Mouse (Mus musculus) embryonic facial prominence, embryonic 14.5 days (tissue): Measurements from ENCODE around the gene Lima1. TPM values are rescaled to one million over a fixed set of nuclear protein-coding genes. Genes with fewer than 3 reads are reported as not detected.

Experiments used
- ATAC-seq: fragments of 200-750 bp; cut with Nextera tagmentation; 2 replicates; pipeline ENCODE4 v1.8.0; 2017; ENCODE audit warnings: low read depth, moderate number of reproducible peaks, moderate TSS enrichment
- DNase-seq: peaks from one replicate; pipeline ENCODE4 v3.0.0-alpha.2; 2015; ENCODE audit warnings: low spot score
- H3K27ac ChIP-seq: fragments of 300-500 bp; sonication (generic); replicated peaks from 2 replicates; pipeline ENCODE4 v1.5.1; 2014; ENCODE audit warnings: low read depth, mild to moderate bottlenecking, low read length, moderate library complexity
- H3K27me3 ChIP-seq: fragments of 300-500 bp; sonication (generic); replicated peaks from 2 replicates; pipeline ENCODE4 v1.6.1; 2014; ENCODE audit warnings: low read length; ENCODE audit not compliant: control insufficient read depth, insufficient read depth
- H3K36me3 ChIP-seq: fragments of 300-500 bp; sonication (generic); 2 replicates; pipeline ENCODE4 v1.6.1; 2014; ENCODE audit warnings: low read length, mixed read lengths; ENCODE audit not compliant: control insufficient read depth, insufficient read depth
- H3K4me1 ChIP-seq: fragments of 300-500 bp; sonication (generic); 2 replicates; pipeline ENCODE4 v1.6.1; 2014; ENCODE audit warnings: antibody characterized with exemption, low read length; ENCODE audit not compliant: control insufficient read depth, insufficient read depth
- H3K4me2 ChIP-seq: fragments of 300-500 bp; sonication (generic); 2 replicates; pipeline ENCODE4 v1.6.1; 2014; ENCODE audit warnings: low read depth, mild to moderate bottlenecking, low read length, moderate library complexity, mixed read lengths
- H3K4me3 ChIP-seq: fragments of 300-500 bp; sonication (generic); 2 replicates; pipeline ENCODE4 v1.5.1; 2014; ENCODE audit warnings: low read depth, mild to moderate bottlenecking, low read length
- H3K9ac ChIP-seq: fragments of 300-500 bp; sonication (generic); 2 replicates; pipeline ENCODE4 v1.6.1; 2014; ENCODE audit warnings: low read depth, mild to moderate bottlenecking, low read length, moderate library complexity, mixed read lengths
- H3K9me3 ChIP-seq: fragments of 300-500 bp; sonication (generic); 2 replicates; pipeline ENCODE4 v1.6.1; 2016; ENCODE audit warnings: low read length; ENCODE audit not compliant: control insufficient read depth
- WGBS: fragments of 180-500 bp; shearing (Covaris S2); extraction: QIAGEN DNeasy Blood & Tissue Kit; methylation state at CpG from one replicate; pipeline ENCODE4 v1.1.7; 2014; 5-methylcytosine and 5-hydroxymethylcytosine counted together
- polyA plus RNA-seq: library from polyadenylated mRNA; unstranded; fragments of >200 nt; fragmentation: Nextera tagmentation; extraction: Ambion mirVana; gene quantifications from 2 replicates; pipeline ENCODE4 v1.2.1, GENCODE M21; 2014

The Lima1 gene
- polyA plus RNA-seq, 1 experiment from 2014 or later: 66.6 TPM

DNA sequence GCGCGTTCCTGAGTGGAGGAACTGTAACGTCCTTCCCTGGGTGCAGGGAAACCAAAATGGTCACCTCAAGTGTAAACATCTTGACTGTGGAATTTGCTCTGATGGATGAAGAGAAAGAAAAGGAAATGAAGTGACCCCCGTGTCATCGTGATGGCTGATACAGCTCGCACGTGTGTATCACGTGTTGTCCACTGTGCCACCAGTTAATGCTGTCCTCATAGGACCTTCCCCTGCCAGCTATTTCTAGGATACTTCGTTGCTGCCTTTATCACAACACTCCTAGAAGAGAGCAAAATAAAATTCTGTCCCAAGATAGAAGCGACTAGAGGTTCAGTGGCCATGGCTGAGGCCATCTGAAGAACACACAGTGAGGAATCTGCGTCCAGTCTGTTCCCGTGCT is 8.8 kb upstream of the Lima1 start:
- H3K27ac ChIP-seq: no peak overlapping the region
- no peaks in the 10 kb centered on the region for H3K36me3 ChIP-seq
- H3K4me3 ChIP-seq: no peak overlapping the region
- ATAC-seq (no peak), DNase-seq (no peak)
- no peak overlapping the region for H3K9ac ChIP-seq
- H3K9me3 ChIP-seq: no peaks in the 10 kb centered on the region
- no peaks in the 10 kb centered on the region for H3K4me1 ChIP-seq
- no peaks in the 10 kb centered on the region for H3K27me3 ChIP-seq
- 86% methylated on average over 12 of the region's 12 CpGs for whole genome bisulfite sequencing
- H3K4me2 ChIP-seq: no peak overlapping the region

DNA sequence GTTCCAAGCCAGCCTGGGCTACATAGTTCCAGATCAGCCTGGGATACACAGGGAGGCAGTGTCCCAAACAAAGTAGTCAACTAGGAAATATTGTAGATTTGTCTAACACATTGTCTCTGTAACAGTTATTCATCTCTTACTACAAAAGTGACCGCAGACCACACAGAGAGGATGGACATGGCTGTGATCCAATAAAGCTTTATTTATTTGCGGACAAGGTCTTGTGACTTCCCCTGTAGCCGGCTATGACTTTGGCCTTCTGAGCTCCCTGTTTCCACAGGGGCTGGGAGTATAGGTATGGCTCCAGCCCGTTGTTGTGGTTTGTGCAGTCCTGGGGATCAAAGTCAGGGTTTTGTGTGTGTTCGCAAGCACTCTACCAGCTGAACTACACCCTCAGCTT is 3.3 kb upstream of the Lima1 start:
- H3K36me3 ChIP-seq: no peaks in the 10 kb centered on the region
- H3K9me3 ChIP-seq: no peaks in the 10 kb centered on the region
- no peaks in the 10 kb centered on the region for H3K27me3 ChIP-seq
- no peak overlapping the region for H3K27ac ChIP-seq
- WGBS: 84% methylated on average over 5 of the region's 5 CpGs
- ATAC-seq (no peak), DNase-seq (no peak)
- H3K4me1 ChIP-seq: peaks cover 6% of the 10 kb centered on the region; the same call in 1 of the 2 replicates
- no peak overlapping the region for H3K4me2 ChIP-seq
- H3K4me3 ChIP-seq: no peak overlapping the region
- H3K9ac ChIP-seq: no peak overlapping the region

DNA sequence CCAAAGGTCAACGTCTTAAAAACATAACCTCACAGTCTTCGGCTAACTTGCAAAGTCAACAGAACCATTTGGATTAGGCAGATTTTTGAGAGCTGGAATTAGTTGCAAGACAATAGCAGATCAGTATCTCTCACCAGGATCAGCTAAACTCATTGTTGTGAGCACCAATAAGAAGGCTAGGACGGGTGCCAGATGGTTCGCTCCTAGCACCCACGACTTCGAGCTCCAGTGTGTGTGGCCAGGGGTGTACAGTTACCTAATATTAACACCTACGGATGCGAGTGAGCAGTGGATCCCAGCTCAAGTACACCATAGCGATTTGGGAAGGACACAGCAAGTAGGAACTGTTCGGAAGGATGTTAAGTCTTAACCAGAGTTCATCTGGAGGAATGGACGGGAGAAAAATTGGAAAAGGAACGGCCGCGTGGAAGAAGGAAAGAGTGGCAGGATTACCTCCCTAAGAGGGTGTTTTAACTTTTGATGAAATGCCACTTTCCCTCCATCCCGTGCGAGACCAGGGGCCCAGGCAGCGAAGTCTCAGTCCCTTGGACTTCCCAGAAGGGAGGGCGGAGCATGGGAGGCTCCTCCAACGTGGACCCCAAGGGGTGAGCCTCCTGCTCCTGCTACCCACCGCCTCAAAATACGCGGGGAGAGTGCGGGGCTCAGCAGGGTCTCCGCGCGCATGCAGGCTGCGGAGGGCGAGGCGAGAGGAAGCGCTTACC is 483 bp downstream of the Lima1 start:
- DNase-seq (peak; percentile 57), ATAC-seq (peak; percentile 59)
- Histone ChIP-seq H3K27ac (no peak overlapping the region), H3K4me1 (peaks cover 6% of the 10 kb centered on the region; the same call in 1 of the 2 replicates), H3K27me3 (no peaks in the 10 kb centered on the region), H3K4me2 (peak overlapping the region; percentile 99), H3K9ac (peak overlapping the region; percentile 69), H3K36me3 (no peaks in the 10 kb centered on the region), H3K4me3 (peak overlapping the region; percentile 79), H3K9me3 (no peaks in the 10 kb centered on the region)
- 5% methylated on average over 24 of the region's 30 CpGs for WGBS

DNA sequence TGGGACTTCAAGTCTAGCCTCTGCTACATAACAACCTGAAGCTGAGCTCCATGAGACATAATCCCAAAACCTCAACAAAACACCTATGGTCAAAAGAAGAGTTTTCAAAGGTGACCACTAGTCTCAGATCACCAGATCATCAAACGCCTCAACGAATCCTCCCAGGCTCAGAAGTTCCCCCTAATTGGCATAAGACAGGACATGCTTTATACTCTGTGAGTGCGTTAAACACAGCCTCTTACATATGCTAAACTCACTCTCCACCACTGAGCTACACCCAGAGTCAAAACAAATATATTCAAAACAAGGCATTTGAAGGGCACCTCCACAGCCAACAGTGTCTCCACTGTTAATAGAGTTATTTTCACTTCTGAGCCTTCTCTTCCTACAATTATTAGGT is 2.7 kb downstream of the Lima1 start:
- H3K36me3 ChIP-seq: no peaks in the 10 kb centered on the region
- no peaks in the 10 kb centered on the region for H3K9me3 ChIP-seq
- no peak overlapping the region for H3K27ac ChIP-seq
- WGBS: 81% methylated on average over 3 of the region's 3 CpGs
- H3K9ac ChIP-seq: no peak overlapping the region
- DNase-seq: no peak
- no peak overlapping the region for H3K4me3 ChIP-seq
- ATAC-seq: no peak
- H3K27me3 ChIP-seq: no peaks in the 10 kb centered on the region
- peaks cover 6% of the 10 kb centered on the region; the same call in 1 of the 2 replicates for H3K4me1 ChIP-seq
- no peak overlapping the region for H3K4me2 ChIP-seq

DNA sequence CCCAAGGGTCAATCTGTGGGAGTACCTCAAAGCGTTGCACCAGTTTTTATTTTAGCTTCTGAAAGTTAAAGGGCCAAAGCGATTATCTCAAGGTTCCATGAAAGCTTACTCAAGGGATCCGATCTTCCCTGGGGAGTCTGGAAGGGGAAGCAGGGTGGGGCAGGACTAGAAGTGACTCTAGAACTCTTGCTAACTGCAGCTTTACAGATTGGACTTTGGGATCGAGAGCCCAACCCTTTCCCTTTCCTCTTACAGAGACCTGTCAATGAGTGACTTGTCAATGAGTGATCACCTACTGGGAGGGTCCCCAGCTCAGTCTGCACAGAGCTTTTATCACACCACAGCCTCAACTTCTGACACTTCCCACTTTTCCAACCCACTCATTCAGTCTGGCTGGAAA is 7.6 kb downstream of the Lima1 start:
- DNase-seq (no peak), ATAC-seq (no peak)
- Histone ChIP-seq H3K4me2 (no peak overlapping the region), H3K9me3 (no peaks in the 10 kb centered on the region), H3K27me3 (no peaks in the 10 kb centered on the region), H3K4me1 (no peaks in the 10 kb centered on the region), H3K9ac (no peak overlapping the region), H3K36me3 (no peaks in the 10 kb centered on the region), H3K4me3 (no peak overlapping the region), H3K27ac (no peak overlapping the region)
- WGBS: 74% methylated on average over 4 of the region's 4 CpGs

DNA sequence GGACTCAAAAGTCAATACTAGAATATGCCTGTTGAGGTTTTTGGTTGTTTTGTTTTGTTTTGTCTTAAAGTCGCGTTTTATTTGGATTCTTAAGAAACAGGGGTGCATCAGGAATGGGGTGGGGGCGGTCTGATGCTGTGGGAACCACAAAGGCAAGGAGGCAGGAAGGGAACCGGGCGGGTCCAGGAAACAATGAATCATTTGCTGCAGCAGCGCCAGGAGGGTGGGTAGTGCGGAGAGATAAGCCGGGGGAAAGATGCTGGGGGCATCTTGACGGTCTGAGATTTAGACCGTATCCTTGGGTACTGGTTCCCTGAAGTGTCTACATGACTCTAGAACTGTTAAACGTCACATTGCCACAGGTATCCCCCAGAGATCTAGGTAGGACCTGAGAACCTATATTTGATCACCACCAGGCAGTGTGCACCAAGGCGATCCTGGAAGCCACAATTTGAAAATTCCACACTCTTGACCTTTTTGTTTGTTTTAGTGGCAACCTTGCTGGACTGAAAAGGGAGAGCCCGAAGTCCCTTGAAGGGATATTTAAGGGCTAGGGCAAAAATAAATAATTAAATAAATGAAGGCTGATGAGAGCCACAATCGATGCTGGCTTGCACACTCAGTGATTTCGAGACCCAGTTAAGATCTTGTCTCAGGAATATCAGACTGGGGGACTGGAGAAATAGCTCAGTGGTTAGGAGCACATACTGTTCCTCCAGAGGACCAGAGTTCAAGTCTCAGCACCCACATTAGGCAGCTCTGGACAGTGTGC is 8.6 kb downstream of the Lima1 start:
- no peaks in the 10 kb centered on the region for H3K36me3 ChIP-seq
- no peak overlapping the region for H3K4me2 ChIP-seq
- H3K4me1 ChIP-seq: no peaks in the 10 kb centered on the region
- H3K4me3 ChIP-seq: no peak overlapping the region
- DNase-seq (no peak), ATAC-seq (no peak)
- 67% methylated on average over 15 of the region's 15 CpGs for WGBS
- no peaks in the 10 kb centered on the region for H3K9me3 ChIP-seq
- no peak overlapping the region; the same call in 1 of the 2 replicates for H3K27ac ChIP-seq
- no peak overlapping the region for H3K9ac ChIP-seq
- no peaks in the 10 kb centered on the region for H3K27me3 ChIP-seq

DNA sequence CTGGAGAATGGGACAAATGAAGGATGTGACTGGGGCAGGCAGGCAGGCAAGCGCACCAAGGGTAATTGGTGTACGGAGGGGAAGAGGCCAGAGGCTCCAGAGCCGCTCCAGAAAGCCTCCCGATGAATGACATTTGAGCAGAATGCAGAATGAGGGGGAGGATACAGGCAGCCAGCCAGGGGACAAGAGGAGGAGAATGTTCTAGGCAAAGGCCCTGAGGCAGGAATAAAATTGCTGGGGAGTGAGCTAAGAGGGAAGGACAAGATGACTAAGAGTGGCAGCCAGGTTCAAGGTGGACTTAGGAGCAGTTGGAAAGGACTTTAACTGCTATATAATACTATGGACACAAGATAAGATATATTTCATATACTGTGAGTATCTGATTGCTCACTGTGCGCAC is 9.3 kb downstream of the Lima1 start:
- Histone ChIP-seq H3K36me3 (no peaks in the 10 kb centered on the region), H3K9ac (no peak overlapping the region), H3K4me1 (no peaks in the 10 kb centered on the region), H3K4me3 (no peak overlapping the region), H3K9me3 (no peaks in the 10 kb centered on the region), H3K4me2 (no peak overlapping the region), H3K27me3 (no peaks in the 10 kb centered on the region), H3K27ac (no peak overlapping the region; the same call in 1 of the 2 replicates)
- peak; percentile 51 for DNase-seq
- WGBS: 42% methylated on average over 5 of the region's 5 CpGs
- ATAC-seq: no peak

DNA sequence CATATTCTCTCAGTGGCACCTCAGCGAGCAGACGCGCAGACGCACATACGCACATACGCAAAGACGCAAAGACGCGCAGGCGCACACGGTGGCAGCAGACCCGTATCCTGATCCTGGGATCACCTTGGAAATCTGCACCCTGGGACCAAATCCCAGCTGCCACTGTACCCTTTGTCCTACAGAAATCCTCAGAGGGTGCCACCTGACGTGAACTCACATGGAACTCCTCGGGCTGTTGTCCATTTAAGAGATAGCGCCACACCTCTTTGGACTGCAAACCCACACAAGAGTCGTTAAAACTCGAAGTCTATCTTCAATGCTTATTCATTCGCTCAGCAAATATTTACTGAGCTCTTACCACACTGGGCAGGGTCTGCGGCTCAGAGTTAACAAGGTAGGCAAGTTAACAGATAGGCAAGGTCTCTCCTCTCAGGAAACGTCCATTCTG is 9.7 kb downstream of the Lima1 start:
- ATAC-seq (no peak), DNase-seq (no peak)
- Histone ChIP-seq H3K4me2 (no peak overlapping the region), H3K9me3 (no peaks in the 10 kb centered on the region), H3K9ac (no peak overlapping the region), H3K4me3 (no peak overlapping the region), H3K27me3 (no peaks in the 10 kb centered on the region), H3K4me1 (no peaks in the 10 kb centered on the region), H3K27ac (no peak overlapping the region), H3K36me3 (no peaks in the 10 kb centered on the region)
- 90% methylated on average over 20 of the region's 20 CpGs for WGBS
